Mouse (Mus musculus): ENCODE measurements around the gene Sem1. TPM values are rescaled to one million over a fixed set of nuclear protein-coding genes. Genes with fewer than 3 reads are reported as not detected.
"Not testable (repeated sequence)": the region's sequence is repeated elsewhere in the genome, so short reads cannot be mapped to it uniquely, and the experiment has no call there.

Sem1 gene
- polyA plus RNA-seq, 2 experiments: 53.7 to 141 TPM

DNA sequence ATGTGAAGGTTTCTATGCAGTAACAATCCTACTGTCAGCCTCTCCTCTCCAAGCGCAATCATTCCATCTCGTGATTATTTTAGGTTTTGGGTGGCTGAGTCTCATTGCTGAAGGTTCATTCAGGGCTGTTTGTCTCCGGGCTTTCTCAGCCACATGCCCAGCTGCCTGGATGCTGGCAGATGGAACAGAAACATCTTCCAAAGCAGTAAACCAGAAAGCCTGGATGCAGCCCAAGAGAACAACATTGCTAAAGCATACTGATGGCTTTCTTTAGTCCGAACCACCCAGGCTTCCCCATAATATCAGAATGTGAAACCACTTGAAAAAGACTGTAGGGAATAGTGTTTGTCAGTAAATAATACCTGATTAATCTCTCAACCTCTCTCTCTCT is 34.2 kb downstream of the Sem1 start:
- Histone ChIP-seq H3K4me1 (replicated peaks; ENCODE audit: control insufficient read depth in 2 of 2, insufficient read depth in 2 of 2, low read length in 1 of 2) (no peaks in the 10 kb centered on the region), H3K4me2 (ENCODE audit: low read depth) (no peak overlapping the region), H3K9ac (replicated peaks) (no peak overlapping the region), H3K27ac (no peak overlapping the region), H3K36me3 (replicated peaks; ENCODE audit: control insufficient read depth, insufficient read depth, low read depth) (no peaks in the 10 kb centered on the region), H3K4me3 (ENCODE audit: insufficient read depth in 1 of 2, low read depth in 2 of 2, low read length in 2 of 2) (no peak overlapping the region), H3K27me3 (ENCODE audit: control insufficient read depth, insufficient read depth, low read length) (no peaks in the 10 kb centered on the region), H3K9me3 (ENCODE audit: control insufficient read depth, low read length) (no peaks in the 10 kb centered on the region)
- 59% methylated on average over 4 of the region's 4 CpGs for WGBS (ENCODE audit: insufficient replicate concordance)
- no peak for TF ChIP-seq EP300 (IDR thresholded peaks at IDR 0.05; ENCODE audit: low read depth)
- TF ChIP-seq CTCF (IDR thresholded peaks at IDR 0.05; ENCODE audit: low read depth): no peak
- ATAC-seq (ENCODE audit: insufficient read depth): no peak
- no peak for DNase-seq (ENCODE audit: low read depth in 3 of 3, low spot score in 3 of 3)

- no peak overlapping the region for H3K9ac ChIP-seq (replicated peaks)
- H3K27ac ChIP-seq: no peak overlapping the region
- TF ChIP-seq CTCF (IDR thresholded peaks at IDR 0.05; ENCODE audit: low read depth) (no peak), EP300 (IDR thresholded peaks at IDR 0.05; ENCODE audit: low read depth) (no peak)
- no peaks in the 10 kb centered on the region for H3K36me3 ChIP-seq (replicated peaks; ENCODE audit: control insufficient read depth, insufficient read depth, low read depth)
- no peaks in the 10 kb centered on the region for H3K9me3 ChIP-seq (ENCODE audit: control insufficient read depth, low read length)
- 71% methylated on average over 9 of the region's 9 CpGs for WGBS (ENCODE audit: insufficient replicate concordance)
- DNase-seq (ENCODE audit: low read depth in 3 of 3, low spot score in 3 of 3): no peak
- H3K27me3 ChIP-seq (ENCODE audit: control insufficient read depth, insufficient read depth, low read length): no peaks in the 10 kb centered on the region
- ATAC-seq (ENCODE audit: insufficient read depth): no peak
- H3K4me1 ChIP-seq (replicated peaks; ENCODE audit: control insufficient read depth in 2 of 2, insufficient read depth in 2 of 2, low read length in 1 of 2): no peaks in the 10 kb centered on the region
- H3K4me2 ChIP-seq (ENCODE audit: low read depth): no peak overlapping the region
- no peak overlapping the region for H3K4me3 ChIP-seq (ENCODE audit: insufficient read depth in 1 of 2, low read depth in 2 of 2, low read length in 2 of 2)
Measured at GRCm38 (mm10) chr6:6543606-6544254, 34.7 kb downstream of the Sem1 start.

- Histone ChIP-seq H3K27me3 (ENCODE audit: control insufficient read depth, insufficient read depth, low read length) (no peaks in the 10 kb centered on the region), H3K9me3 (ENCODE audit: control insufficient read depth, low read length) (no peaks in the 10 kb centered on the region), H3K4me3 (ENCODE audit: insufficient read depth in 1 of 2, low read depth in 2 of 2, low read length in 2 of 2) (no peak overlapping the region), H3K4me2 (ENCODE audit: low read depth) (no peak overlapping the region), H3K4me1 (replicated peaks; ENCODE audit: control insufficient read depth in 2 of 2, insufficient read depth in 2 of 2, low read length in 1 of 2) (no peaks in the 10 kb centered on the region), H3K27ac (no peak overlapping the region), H3K36me3 (replicated peaks; ENCODE audit: control insufficient read depth, insufficient read depth, low read depth) (no peaks in the 10 kb centered on the region), H3K9ac (replicated peaks) (no peak overlapping the region)
- DNase-seq (ENCODE audit: low read depth in 3 of 3, low spot score in 3 of 3): peak; percentile 1 to 14 (median 9)
- TF ChIP-seq EP300 (IDR thresholded peaks at IDR 0.05; ENCODE audit: low read depth) (no peak), CTCF (IDR thresholded peaks at IDR 0.05; ENCODE audit: low read depth) (no peak)
- ATAC-seq (ENCODE audit: insufficient read depth): no peak
Measured at GRCm38 (mm10) chr6:6542133-6542532, 36.3 kb downstream of the Sem1 start.

- H3K4me2 ChIP-seq (ENCODE audit: low read depth): no peak overlapping the region
- no peaks in the 10 kb centered on the region for H3K27me3 ChIP-seq (ENCODE audit: control insufficient read depth, insufficient read depth, low read length)
- no peak for DNase-seq (ENCODE audit: low read depth in 3 of 3, low spot score in 3 of 3)
- no peak for ATAC-seq (ENCODE audit: insufficient read depth)
- H3K27ac ChIP-seq: no peak overlapping the region
- 70% methylated on average over 5 of the region's 5 CpGs for WGBS (ENCODE audit: insufficient replicate concordance)
- H3K36me3 ChIP-seq (replicated peaks; ENCODE audit: control insufficient read depth, insufficient read depth, low read depth): no peaks in the 10 kb centered on the region
- no peak overlapping the region for H3K4me3 ChIP-seq (ENCODE audit: insufficient read depth in 1 of 2, low read depth in 2 of 2, low read length in 2 of 2)
- TF ChIP-seq CTCF (IDR thresholded peaks at IDR 0.05; ENCODE audit: low read depth) (no peak), EP300 (IDR thresholded peaks at IDR 0.05; ENCODE audit: low read depth) (no peak)
- H3K9me3 ChIP-seq (ENCODE audit: control insufficient read depth, low read length): no peaks in the 10 kb centered on the region
- no peak overlapping the region for H3K9ac ChIP-seq (replicated peaks)
- no peaks in the 10 kb centered on the region for H3K4me1 ChIP-seq (replicated peaks; ENCODE audit: control insufficient read depth in 2 of 2, insufficient read depth in 2 of 2, low read length in 1 of 2)
Measured at GRCm38 (mm10) chr6:6536781-6537466, 41.5 kb downstream of the Sem1 start.

- WGBS (ENCODE audit: insufficient replicate concordance): 72% methylated on average over 5 of the region's 5 CpGs
- H3K9me3 ChIP-seq (ENCODE audit: control insufficient read depth, low read length); H3K27ac ChIP-seq; H3K9ac ChIP-seq (replicated peaks); H3K27me3 ChIP-seq (ENCODE audit: control insufficient read depth, insufficient read depth, low read length); DNase-seq (ENCODE audit: low read depth in 3 of 3, low spot score in 3 of 3); H3K4me1 ChIP-seq (replicated peaks; ENCODE audit: control insufficient read depth in 2 of 2, insufficient read depth in 2 of 2, low read length in 1 of 2); ATAC-seq (ENCODE audit: insufficient read depth); H3K36me3 ChIP-seq (replicated peaks; ENCODE audit: control insufficient read depth, insufficient read depth, low read depth); H3K4me2 ChIP-seq (ENCODE audit: low read depth); H3K4me3 ChIP-seq (ENCODE audit: insufficient read depth in 1 of 2, low read depth in 2 of 2, low read length in 2 of 2): not testable (repeated sequence)
Measured at GRCm38 (mm10) chr6:6536359-6536758, 42.1 kb downstream of the Sem1 start.

Data from liver, embryonic 14.5 days (tissue).